Mouse (Mus musculus) layer of hippocampus, postnatal 25 days (tissue): Measurements from ENCODE around the gene A030003K21Rik. TPM values are rescaled to one million over a fixed set of nuclear protein-coding genes. Genes with fewer than 3 reads are reported as not detected.
"Not testable (repeated sequence)": the region's sequence is repeated elsewhere in the genome, so short reads cannot be mapped to it uniquely, and the experiment has no call there.

Source experiments
- DNase-seq, 2 experiments: peaks; one replicate each; pipeline ENCODE4 v3.0.0; 2022; ENCODE audit warnings: mixed read lengths in 2 of 2, low spot score in 1 of 2; ENCODE audit errors: extremely low spot score in 1 of 2
- total RNA-seq, 2 experiments: library from RNA; stranded (reverse); gene quantifications; 2 replicates each; pipeline ENCODE4 v1.2.3; 2021

A030003K21Rik gene
- total RNA-seq: not detected

- DNase-seq: not testable (repeated sequence)
These were observed at the start of gene A030003K21Rik for GRCm38 (mm10) chr1:82943295-82943694. Gene A030003K21Rik, minus strand, starts transcription at chr1:82943388.

- no peak for DNase-seq
These were observed 48.9 kb upstream of the A030003K21Rik start for GRCm38 (mm10) chr1:82992093-82992492.

GRCm38 (mm10) chr1:82991596-82991995 is 48.4 kb upstream of the A030003K21Rik start:
- no peak for DNase-seq

GRCm38 (mm10) chr1:82991062-82991461 is 47.9 kb upstream of the A030003K21Rik start:
- DNase-seq: no peak

- peak in 1 of 2 experiments; percentile 63 for DNase-seq
These were observed 44.5 kb upstream of the A030003K21Rik start for GRCm38 (mm10) chr1:82987530-82988198.

- DNase-seq: no peak
These were observed 43.5 kb upstream of the A030003K21Rik start for GRCm38 (mm10) chr1:82986738-82987137.

- no peak for DNase-seq
These were observed 34.7 kb upstream of the A030003K21Rik start for GRCm38 (mm10) chr1:82977840-82978239.

GRCm38 (mm10) chr1:82975750-82976149 is 32.6 kb upstream of the A030003K21Rik start:
- DNase-seq: no peak

- no peak for DNase-seq
These were observed 31.2 kb upstream of the A030003K21Rik start for GRCm38 (mm10) chr1:82974342-82974741.

- no peak for DNase-seq
These were observed 30.7 kb upstream of the A030003K21Rik start for GRCm38 (mm10) chr1:82973901-82974300.

- DNase-seq: no peak
These were observed 30.1 kb upstream of the A030003K21Rik start for GRCm38 (mm10) chr1:82973244-82973643.

- no peak for DNase-seq
These were observed 28.9 kb upstream of the A030003K21Rik start for GRCm38 (mm10) chr1:82972046-82972445.

GRCm38 (mm10) chr1:82966413-82966812 is 23.2 kb upstream of the A030003K21Rik start:
- no peak for DNase-seq

- DNase-seq: no peak
These were observed 16.7 kb upstream of the A030003K21Rik start, which contains the start of gene Gm47955 for GRCm38 (mm10) chr1:82959870-82960385. Gene Gm47955, plus strand, starts transcription at chr1:82960286.

GRCm38 (mm10) chr1:82955913-82956312 is 12.7 kb upstream of the A030003K21Rik start, which contains the start of gene Gm7544:
Gene Gm7544, minus strand, starts transcription at chr1:82956013.
- DNase-seq: not testable (repeated sequence)

GRCm38 (mm10) chr1:82948601-82949000 is 5.4 kb upstream of the A030003K21Rik start:
- DNase-seq: no peak

GRCm38 (mm10) chr1:82946029-82946428 is 2.8 kb upstream of the A030003K21Rik start:
- not testable (repeated sequence) for DNase-seq

- DNase-seq: not testable (repeated sequence)
These were observed 683 bp downstream of the A030003K21Rik start for GRCm38 (mm10) chr1:82942505-82942904.

GRCm38 (mm10) chr1:82938666-82939065 is 4.5 kb downstream of the A030003K21Rik start:
- no peak for DNase-seq

- not testable (repeated sequence) for DNase-seq
These were observed 11.9 kb downstream of the A030003K21Rik start, which contains the start of gene Gm6217 for GRCm38 (mm10) chr1:82931326-82931725. Gene Gm6217, minus strand, starts transcription at chr1:82931399.

- DNase-seq: not testable (repeated sequence)
These were observed 12.6 kb downstream of the A030003K21Rik start for GRCm38 (mm10) chr1:82930558-82930957.

- DNase-seq: no peak
These were observed 18.5 kb downstream of the A030003K21Rik start, which contains the start of gene A030014E15Rik for GRCm38 (mm10) chr1:82924650-82925049. Gene A030014E15Rik, plus strand, starts transcription at chr1:82924917.
